In genomic region chr2:80445926-80446307, GRCm38 (mm10) we compare ENCODE assay signal across 9 mouse cellular contexts. TPM values are rescaled to one million over a fixed set of nuclear protein-coding genes. Genes with fewer than 3 reads are reported as not detected.
DNase-seq lines count a peak whose midpoint lies in the region; ATAC-seq lines count a peak whose summit lies in the region.
"Had no signal": no experiment of that assay in that cellular context is flagged by ENCODE, and none has a peak within 500 bp of the region (broad histone marks: within the 10 kb centered on the region; RNA-seq: fewer than 3 reads in every experiment).

No protein-coding gene starts in this region.

- H3K9ac ChIP-seq in heart, embryonic 16.5 days (ENCODE audit: low read length): peak overlapping the region; percentile 74
- H3K9ac ChIP-seq in hindbrain, embryonic 13.5 days: peak overlapping the region; percentile 78
- peak overlapping the region; percentile 65; the same call in 1 of the 2 replicates for H3K9ac ChIP-seq in midbrain, embryonic 13.5 days (replicated peaks)

- H3K4me2 ChIP-seq in heart, embryonic 16.5 days (ENCODE audit: low read depth, low read length): peak overlapping the region; percentile 100
- H3K4me2 ChIP-seq in hindbrain, embryonic 13.5 days: peak overlapping the region; percentile 100
- peak overlapping the region; percentile 96 for H3K4me2 ChIP-seq in midbrain, embryonic 13.5 days (replicated peaks)

- H3K4me3 ChIP-seq in heart, embryonic 16.5 days (ENCODE audit: low read length): peak overlapping the region; percentile 76
- H3K4me3 ChIP-seq in hindbrain, embryonic 13.5 days: peak overlapping the region; percentile 67
- H3K4me3 ChIP-seq in midbrain, embryonic 13.5 days (replicated peaks): peak overlapping the region; percentile 63

- WGBS in heart, embryonic 16.5 days: 23% methylated on average over 10 of the region's 10 CpGs
- 4% methylated on average over 10 of the region's 10 CpGs for WGBS in hindbrain, embryonic 13.5 days
- 6% methylated on average over 10 of the region's 10 CpGs for WGBS in midbrain, embryonic 13.5 days

- peaks cover 9% of the 10 kb centered on the region for H3K4me1 ChIP-seq in heart, embryonic 16.5 days (ENCODE audit: control insufficient read depth, insufficient read depth, low read length)
- H3K4me1 ChIP-seq in hindbrain, embryonic 13.5 days (replicated peaks): peaks cover 13% of the 10 kb centered on the region
- H3K4me1 ChIP-seq in midbrain, embryonic 13.5 days (replicated peaks): peaks cover 18% of the 10 kb centered on the region

- H3K9me3 ChIP-seq in heart, embryonic 16.5 days (replicated peaks; ENCODE audit: control insufficient read depth, low read length): 0 out of 2 replicates have a peak, but pooled peaks cover 2% of the 10 kb centered on the region
- H3K9me3 ChIP-seq in hindbrain, embryonic 13.5 days: no peaks in the 10 kb centered on the region
- H3K9me3 ChIP-seq in midbrain, embryonic 13.5 days: peaks cover 4% of the 10 kb centered on the region; the same call in 1 of the 2 replicates

- H3K36me3 ChIP-seq in heart, embryonic 16.5 days (ENCODE audit: control insufficient read depth, insufficient read depth): no peaks in the 10 kb centered on the region
- no peaks in the 10 kb centered on the region for H3K36me3 ChIP-seq in hindbrain, embryonic 13.5 days
- H3K36me3 ChIP-seq in midbrain, embryonic 13.5 days: no peaks in the 10 kb centered on the region

- no peak overlapping the region for H3K27ac ChIP-seq in heart, embryonic 16.5 days (ENCODE audit: low read length)
- no peak overlapping the region for H3K27ac ChIP-seq in hindbrain, embryonic 13.5 days
- no peak overlapping the region for H3K27ac ChIP-seq in midbrain, embryonic 13.5 days
- H3K27ac ChIP-seq: macrophage had no signal

- no peak for DNase-seq in heart, adult 18-20 months
- peak; percentile 54 for DNase-seq in embryo, embryonic 10.5 days (ENCODE audit: low spot score)
- no peak for DNase-seq in thymus, postnatal 36 days

- no peak for ATAC-seq in heart, embryonic 16.5 days (replicated peaks; ENCODE audit: extremely low read depth, insufficient read depth, low FRiP score)
- ATAC-seq in hindbrain, embryonic 13.5 days (ENCODE audit: low FRiP score): no peak
- no peak for ATAC-seq in midbrain, embryonic 13.5 days
- ATAC-seq in inflammation-experienced regulatory T-cells, adult 6 months: no peak
- ATAC-seq in activated CD4-positive, CD25-positive, alpha-beta regulatory T cell, adult 4 months: no peak

- peaks cover 12% of the 10 kb centered on the region for H3K27me3 ChIP-seq in heart, embryonic 16.5 days (ENCODE audit: control insufficient read depth, insufficient read depth, low read length)
- H3K27me3 ChIP-seq in hindbrain, embryonic 13.5 days: peaks cover 14% of the 10 kb centered on the region
- H3K27me3 ChIP-seq in midbrain, embryonic 13.5 days: peaks cover 24% of the 10 kb centered on the region

RNA-seq across cellular contexts. Expression of gene Frzb, which starts 1.5 kb away (rescaled TPM):
- 6.5 and 7.9 TPM in 2 replicates for polyA plus RNA-seq in heart, embryonic 16.5 days (2015; fragmentation: Nextera tagmentation; extraction: Ambion mirVana)
- 1 to 10 TPM; 4.9 to 5.0 TPM for total RNA-seq in heart, adult 18-20 months (2021)
- polyA plus RNA-seq in hindbrain, embryonic 13.5 days (2015; fragmentation: Nextera tagmentation; extraction: Ambion mirVana): 19.2 and 22.8 TPM in 2 replicates
- 3.2 and 3.5 TPM in 2 replicates for polyA plus RNA-seq in midbrain, embryonic 13.5 days (2015; fragmentation: Nextera tagmentation; extraction: Ambion mirVana)
- polyA plus RNA-seq in inflammation-experienced regulatory T-cells, adult 6 months (2017; shearing (Covaris generic)): not detected
- polyA plus RNA-seq in activated CD4-positive, CD25-positive, alpha-beta regulatory T cell, adult 4 months (2017; shearing (Covaris generic)): not detected
- polyA plus RNA-seq: macrophage had no signal
